Mouse (Mus musculus) hindbrain, embryonic 12.5 days (tissue): ENCODE data around the gene Plcxd2. TPM values are rescaled to one million over a fixed set of nuclear protein-coding genes. Genes with fewer than 3 reads are reported as not detected.

Experiments
- ATAC-seq: fragments of 200-750 bp; cut with Nextera tagmentation; 2 replicates; pipeline ENCODE4 v1.8.0; 2017; ENCODE audit warnings: moderate TSS enrichment; ENCODE audit not compliant: low FRiP score
- H3K27ac ChIP-seq: fragments of 300-500 bp; sonication (generic); 2 replicates; pipeline ENCODE4 v1.5.1; 2016; ENCODE audit warnings: mild to moderate bottlenecking
- H3K27me3 ChIP-seq: fragments of 300-500 bp; sonication (generic); 2 replicates; pipeline ENCODE4 v1.6.1; 2016; ENCODE audit warnings: mild to moderate bottlenecking
- H3K36me3 ChIP-seq: fragments of 300-500 bp; sonication (generic); 2 replicates; pipeline ENCODE4 v1.6.1; 2016; ENCODE audit warnings: mild to moderate bottlenecking
- H3K4me1 ChIP-seq: fragments of 300-500 bp; sonication (generic); 2 replicates; pipeline ENCODE4 v1.6.1; 2016
- H3K4me2 ChIP-seq: fragments of 300-500 bp; sonication (generic); replicated peaks from 2 replicates; pipeline ENCODE4 v1.6.1; 2016; ENCODE audit warnings: mild to moderate bottlenecking
- H3K4me3 ChIP-seq: fragments of 300-500 bp; sonication (generic); 2 replicates; pipeline ENCODE4 v1.5.1; 2016; ENCODE audit warnings: mild to moderate bottlenecking
- H3K9ac ChIP-seq: fragments of 300-500 bp; sonication (generic); 2 replicates; pipeline ENCODE4 v1.6.1; 2016; ENCODE audit warnings: mild to moderate bottlenecking, moderate library complexity
- H3K9me3 ChIP-seq: fragments of 300-500 bp; sonication (generic); replicated peaks from 2 replicates; pipeline ENCODE4 v1.6.1; 2016; ENCODE audit warnings: mild to moderate bottlenecking
- WGBS: fragments of 180-500 bp; shearing (Covaris S2); methylation state at CpG from one replicate; pipeline ENCODE4 v1.1.7; 2016; 5-methylcytosine and 5-hydroxymethylcytosine counted together
- polyA plus RNA-seq: library from polyadenylated mRNA; unstranded; fragments of >200 nt; fragmentation: Nextera tagmentation; extraction: Ambion mirVana; gene quantifications from 2 replicates; pipeline ENCODE4 v1.2.1, GENCODE M21; 2016

Plcxd2 gene
- polyA plus RNA-seq, 1 experiment from 2014 or later: 6.7 TPM

- Histone ChIP-seq H3K9ac (no peak overlapping the region), H3K4me3 (no peak overlapping the region), H3K27me3 (no peaks in the 10 kb centered on the region), H3K4me1 (no peaks in the 10 kb centered on the region), H3K36me3 (no peaks in the 10 kb centered on the region), H3K9me3 (no peaks in the 10 kb centered on the region), H3K27ac (no peak overlapping the region), H3K4me2 (no peak overlapping the region)
- no peak for ATAC-seq
- 87% methylated on average over 4 of the region's 4 CpGs for WGBS
Observed at GRCm38 (mm10) chr16:45928090-45928489, 81.9 kb downstream of the Plcxd2 start.

GRCm38 (mm10) chr16:45927601-45928000 lies 82.4 kb downstream of the Plcxd2 start:
- H3K27me3 ChIP-seq: no peaks in the 10 kb centered on the region
- ATAC-seq: no peak
- no peaks in the 10 kb centered on the region for H3K36me3 ChIP-seq
- H3K4me2 ChIP-seq: no peak overlapping the region
- H3K9ac ChIP-seq: no peak overlapping the region
- H3K4me1 ChIP-seq: no peaks in the 10 kb centered on the region
- H3K9me3 ChIP-seq: no peaks in the 10 kb centered on the region
- no peak overlapping the region for H3K4me3 ChIP-seq
- 54% methylated on average over 3 of the region's 3 CpGs for WGBS
- no peak overlapping the region for H3K27ac ChIP-seq

- no peak overlapping the region for H3K4me2 ChIP-seq
- H3K4me3 ChIP-seq: no peak overlapping the region
- H3K36me3 ChIP-seq: no peaks in the 10 kb centered on the region
- ATAC-seq: no peak
- H3K27ac ChIP-seq: no peak overlapping the region
- H3K9ac ChIP-seq: no peak overlapping the region
- H3K4me1 ChIP-seq: no peaks in the 10 kb centered on the region; the same call in 1 of the 2 replicates
- H3K9me3 ChIP-seq: no peaks in the 10 kb centered on the region
- H3K27me3 ChIP-seq: no peaks in the 10 kb centered on the region
- 90% methylated on average over 5 of the region's 5 CpGs for WGBS
Observed at GRCm38 (mm10) chr16:45926875-45927274, 83.1 kb downstream of the Plcxd2 start.

GRCm38 (mm10) chr16:45923731-45924424 lies 86.1 kb downstream of the Plcxd2 start:
- no peak for ATAC-seq
- H3K27me3 ChIP-seq: no peaks in the 10 kb centered on the region
- 68% methylated on average over 6 of the region's 6 CpGs for WGBS
- H3K27ac ChIP-seq: no peak overlapping the region
- no peak overlapping the region for H3K9ac ChIP-seq
- H3K4me3 ChIP-seq: no peak overlapping the region
- no peaks in the 10 kb centered on the region for H3K36me3 ChIP-seq
- H3K4me2 ChIP-seq: no peak overlapping the region
- no peaks in the 10 kb centered on the region for H3K9me3 ChIP-seq
- H3K4me1 ChIP-seq: no peaks in the 10 kb centered on the region; the same call in 1 of the 2 replicates

GRCm38 (mm10) chr16:45922546-45923229 lies 87.3 kb downstream of the Plcxd2 start:
- Histone ChIP-seq H3K4me2 (no peak overlapping the region), H3K9ac (no peak overlapping the region), H3K27me3 (no peaks in the 10 kb centered on the region), H3K4me3 (no peak overlapping the region), H3K27ac (no peak overlapping the region), H3K36me3 (no peaks in the 10 kb centered on the region), H3K4me1 (no peaks in the 10 kb centered on the region; the same call in 1 of the 2 replicates), H3K9me3 (no peaks in the 10 kb centered on the region)
- 81% methylated on average over 8 of the region's 8 CpGs for WGBS
- ATAC-seq: no peak

GRCm38 (mm10) chr16:45919572-45919971 lies 90.4 kb downstream of the Plcxd2 start:
- Histone ChIP-seq H3K27me3 (no peaks in the 10 kb centered on the region), H3K4me3 (no peak overlapping the region), H3K4me1 (no peaks in the 10 kb centered on the region; the same call in 1 of the 2 replicates), H3K9me3 (no peaks in the 10 kb centered on the region), H3K27ac (no peak overlapping the region), H3K36me3 (no peaks in the 10 kb centered on the region), H3K4me2 (no peak overlapping the region), H3K9ac (no peak overlapping the region)
- 78% methylated on average over 8 of the region's 8 CpGs for WGBS
- ATAC-seq: no peak

Other genes with a start within 250 kb of the Plcxd2 start
- gene Phldb2, start 56.6 kb downstream of the Plcxd2 start, polyA plus RNA-seq: 34.5 and 43.7 TPM in 2 replicates
- not detected in 2 replicates for gene Cd96, start 110.0 kb upstream of the Plcxd2 start, polyA plus RNA-seq
- 1.6 and 3.4 TPM in 2 replicates for gene Gm4737, start 144.9 kb upstream of the Plcxd2 start, polyA plus RNA-seq